Mouse (Mus musculus) brain, adult 10 weeks (tissue): ENCODE data around the gene Gm13102. TPM values are rescaled to one million over a fixed set of nuclear protein-coding genes. Genes with fewer than 3 reads are reported as not detected.

ENCODE experiments used
- polyA plus RNA-seq: library from polyadenylated mRNA; stranded (reverse); fragments of 350-450 nt; fragmentation: Illumina TruSeq; extraction: RNeasy Lipid Tissue Mini Kit (QIAGEN cat#74804); gene quantifications from one replicate; pipeline ENCODE4 v1.2.3, GENCODE M21; 2015; ENCODE audit warnings: low read depth, low replicate concordance

The Gm13102 gene
- not detected for polyA plus RNA-seq

GRCm38 (mm10) chr4:144106174-144106573, at the start of gene Gm13102:
TSS of gene Gm13102 (plus strand) at chr4:144106474.

DNA sequence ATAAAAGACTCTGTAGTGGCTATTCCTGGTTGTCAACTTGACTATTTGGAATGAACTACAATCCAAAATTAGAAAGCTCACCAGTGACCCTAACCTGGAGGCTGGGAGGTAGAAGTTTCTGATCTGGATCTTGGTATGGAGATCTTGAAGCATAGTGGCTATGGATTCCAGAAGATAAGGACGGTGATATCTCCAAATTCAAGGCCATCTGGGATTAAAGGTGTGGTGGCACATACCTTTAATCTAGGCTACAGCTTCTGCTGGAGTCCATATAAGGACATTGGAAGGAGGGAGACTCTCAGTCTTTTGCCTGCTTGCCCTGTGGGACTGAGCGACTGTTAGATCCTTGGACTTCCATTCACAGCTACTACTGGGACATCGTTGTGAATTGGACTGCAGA, 47.4 kb upstream of the Gm13102 start, which contains the start of gene Pramel4:
TSS of gene Pramel4 (plus strand) at position 301 of the 400 bp plus-strand sequence.

Other genes with a start within 250 kb of the Gm13102 start
- not detected for gene Pramef6, start 206.1 kb upstream of the Gm13102 start, polyA plus RNA-seq
- gene Pramef25, start 155.5 kb upstream of the Gm13102 start, polyA plus RNA-seq = not detected
- not detected for gene Gm13101, start 139.5 kb upstream of the Gm13102 start, polyA plus RNA-seq
- not detected for gene Pramef17, start 112.1 kb upstream of the Gm13102 start, polyA plus RNA-seq
- not detected for gene Pramel4, start 47.3 kb upstream of the Gm13102 start, polyA plus RNA-seq
- gene Oog3, start 56.2 kb downstream of the Gm13102 start, polyA plus RNA-seq = not detected
- gene Oog2, start 84.2 kb downstream of the Gm13102 start, polyA plus RNA-seq = not detected
- gene C87977, start 106.8 kb downstream of the Gm13102 start, polyA plus RNA-seq = not detected
- gene Pramel5, start 174.0 kb downstream of the Gm13102 start, polyA plus RNA-seq = not detected
- not detected for gene Gm13128, start 223.8 kb downstream of the Gm13102 start, polyA plus RNA-seq